Mouse (Mus musculus) limb, embryonic 11.5 days (tissue): ENCODE results near the gene Ripk4. TPM values are rescaled to one million over a fixed set of nuclear protein-coding genes. Genes with fewer than 3 reads are reported as not detected.

Experiments used
- ATAC-seq: fragments of 200-750 bp; cut with Nextera tagmentation; 2 replicates; pipeline ENCODE4 v1.8.0; 2017; ENCODE audit warnings: low read depth; ENCODE audit not compliant: insufficient number of reproducible peaks, low FRiP score, low TSS enrichment
- DNase-seq: peaks from one replicate; pipeline ENCODE4 v3.0.0-alpha.2; 2015; ENCODE audit warnings: low spot score
- H3K27ac ChIP-seq: fragments of 300-500 bp; sonication (generic); replicated peaks from 2 replicates; pipeline ENCODE4 v1.5.1; 2014; ENCODE audit warnings: low read depth, mild to moderate bottlenecking, low read length
- H3K27me3 ChIP-seq: fragments of 300-500 bp; sonication (generic); 2 replicates; pipeline ENCODE4 v1.6.1; 2014; ENCODE audit warnings: mild to moderate bottlenecking, low read length, mixed read lengths; ENCODE audit not compliant: control insufficient read depth, insufficient read depth
- H3K36me3 ChIP-seq: fragments of 300-500 bp; sonication (generic); 2 replicates; pipeline ENCODE4 v1.6.1; 2014; ENCODE audit warnings: mild to moderate bottlenecking, low read length, moderate library complexity, mixed read lengths; ENCODE audit not compliant: control insufficient read depth, insufficient read depth
- H3K4me1 ChIP-seq: fragments of 300-500 bp; sonication (generic); 2 replicates; pipeline ENCODE4 v1.6.1; 2014; ENCODE audit warnings: low read length, mixed read lengths; ENCODE audit not compliant: control insufficient read depth, insufficient read depth
- H3K4me2 ChIP-seq: fragments of 300-500 bp; sonication (generic); 2 replicates; pipeline ENCODE4 v1.6.1; 2014; ENCODE audit warnings: low read depth, mild to moderate bottlenecking, moderate library complexity; ENCODE audit not compliant: severe bottlenecking
- H3K4me3 ChIP-seq: fragments of 300-500 bp; sonication (generic); 2 replicates; pipeline ENCODE4 v1.5.1; 2014; ENCODE audit warnings: low read depth, low read length
- H3K9ac ChIP-seq: fragments of 300-500 bp; sonication (generic); 2 replicates; pipeline ENCODE4 v1.6.1; 2014; ENCODE audit warnings: mild to moderate bottlenecking, low read length
- H3K9me3 ChIP-seq: fragments of 300-500 bp; sonication (generic); 2 replicates; pipeline ENCODE4 v1.6.1; 2016; ENCODE audit warnings: low read length; ENCODE audit not compliant: control insufficient read depth
- WGBS: fragments of 180-500 bp; shearing (Covaris S2); extraction: QIAGEN DNeasy Blood & Tissue Kit; methylation state at CpG from one replicate; pipeline ENCODE4 v1.1.7; 2014; 5-methylcytosine and 5-hydroxymethylcytosine counted together
- polyA plus RNA-seq: library from polyadenylated mRNA; unstranded; fragments of >200 nt; fragmentation: Nextera tagmentation; extraction: Ambion mirVana; gene quantifications from 2 replicates; pipeline ENCODE4 v1.2.1, GENCODE M21; 2014

Gene Ripk4
- polyA plus RNA-seq, 1 experiment from 2014 or later, result 4.0 TPM

- ATAC-seq (no peak), DNase-seq (no peak)
- H3K27me3 ChIP-seq, result no peaks in the 10 kb centered on the region
- H3K4me1 ChIP-seq, result no peaks in the 10 kb centered on the region
- H3K9ac ChIP-seq, result no peak overlapping the region
- no peaks in the 10 kb centered on the region for H3K9me3 ChIP-seq
- no peak overlapping the region for H3K4me2 ChIP-seq
- H3K36me3 ChIP-seq, result no peaks in the 10 kb centered on the region
- no peak overlapping the region for H3K4me3 ChIP-seq
- no peak overlapping the region for H3K27ac ChIP-seq
- WGBS, result 75% methylated on average over 3 of the region's 3 CpGs
Observed at GRCm38 (mm10) chr16:97726436-97726835, 37.2 kb downstream of the Ripk4 start.

GRCm38 (mm10) chr16:97720093-97720492, 43.5 kb downstream of the Ripk4 start:
- no peaks in the 10 kb centered on the region for H3K9me3 ChIP-seq
- no peaks in the 10 kb centered on the region for H3K27me3 ChIP-seq
- H3K4me1 ChIP-seq, result no peaks in the 10 kb centered on the region
- no peak overlapping the region for H3K27ac ChIP-seq
- ATAC-seq (no peak), DNase-seq (no peak)
- no peak overlapping the region for H3K9ac ChIP-seq
- no peak overlapping the region for H3K4me3 ChIP-seq
- no peaks in the 10 kb centered on the region for H3K36me3 ChIP-seq
- 89% methylated on average over 1 of the region's 1 CpGs for WGBS
- H3K4me2 ChIP-seq, result no peak overlapping the region

GRCm38 (mm10) chr16:97719392-97719983, 44.1 kb downstream of the Ripk4 start:
- DNase-seq, result no peak
- no peak overlapping the region for H3K4me3 ChIP-seq

GRCm38 (mm10) chr16:97716567-97716966, 47.0 kb downstream of the Ripk4 start:
- H3K9me3 ChIP-seq, result no peaks in the 10 kb centered on the region
- H3K4me2 ChIP-seq, result no peak overlapping the region
- no peak for ATAC-seq
- no peaks in the 10 kb centered on the region for H3K27me3 ChIP-seq
- no peaks in the 10 kb centered on the region for H3K36me3 ChIP-seq
- no peak overlapping the region for H3K9ac ChIP-seq
- H3K4me3 ChIP-seq, result no peak overlapping the region
- no peak overlapping the region for H3K27ac ChIP-seq
- WGBS, result 83% methylated on average over 6 of the region's 6 CpGs
- DNase-seq, result no peak
- no peaks in the 10 kb centered on the region for H3K4me1 ChIP-seq

More at GRCm38 (mm10) chr16:97719392-97719983, 44.1 kb downstream of the Ripk4 start:
- H3K27me3 ChIP-seq, result no peaks in the 10 kb centered on the region
- H3K9ac ChIP-seq, result no peak overlapping the region
- ATAC-seq, result no peak
- no peaks in the 10 kb centered on the region for H3K9me3 ChIP-seq
- no peak overlapping the region for H3K27ac ChIP-seq
- no peaks in the 10 kb centered on the region for H3K36me3 ChIP-seq
- H3K4me1 ChIP-seq, result no peaks in the 10 kb centered on the region
- H3K4me2 ChIP-seq, result no peak overlapping the region

- DNase-seq, result no peak
- no peak overlapping the region for H3K4me2 ChIP-seq
- no peaks in the 10 kb centered on the region for H3K27me3 ChIP-seq
- no peaks in the 10 kb centered on the region for H3K9me3 ChIP-seq
- H3K36me3 ChIP-seq, result no peaks in the 10 kb centered on the region
- no peak overlapping the region for H3K9ac ChIP-seq
- H3K4me1 ChIP-seq, result no peaks in the 10 kb centered on the region
- H3K4me3 ChIP-seq, result no peak overlapping the region
- no peak overlapping the region for H3K27ac ChIP-seq
- ATAC-seq, result no peak
Observed at GRCm38 (mm10) chr16:97712129-97712528, 51.5 kb downstream of the Ripk4 start.

GRCm38 (mm10) chr16:97701871-97702270, 61.7 kb downstream of the Ripk4 start:
- Histone ChIP-seq H3K9me3 (no peaks in the 10 kb centered on the region), H3K4me2 (no peak overlapping the region), H3K4me1 (no peaks in the 10 kb centered on the region), H3K27ac (no peak overlapping the region), H3K36me3 (no peaks in the 10 kb centered on the region), H3K9ac (no peak overlapping the region), H3K4me3 (no peak overlapping the region), H3K27me3 (no peaks in the 10 kb centered on the region)
- DNase-seq, result no peak
- no peak for ATAC-seq
- 63% methylated on average over 1 of the region's 1 CpGs for WGBS

- Histone ChIP-seq H3K27ac (no peak overlapping the region), H3K36me3 (no peaks in the 10 kb centered on the region), H3K4me2 (no peak overlapping the region), H3K27me3 (no peaks in the 10 kb centered on the region), H3K9me3 (no peaks in the 10 kb centered on the region), H3K4me1 (no peaks in the 10 kb centered on the region), H3K4me3 (no peak overlapping the region), H3K9ac (no peak overlapping the region)
- no peak for ATAC-seq
- WGBS, result 27% methylated on average over 1 of the region's 1 CpGs
- DNase-seq, result no peak
Observed at GRCm38 (mm10) chr16:97697769-97698168, 65.8 kb downstream of the Ripk4 start.

- H3K27ac ChIP-seq, result no peak overlapping the region
- WGBS, result 72% methylated on average over 4 of the region's 4 CpGs
- no peak for ATAC-seq
- no peak overlapping the region for H3K9ac ChIP-seq
- DNase-seq, result no peak
- H3K9me3 ChIP-seq, result no peaks in the 10 kb centered on the region
- H3K4me1 ChIP-seq, result no peaks in the 10 kb centered on the region
- H3K4me2 ChIP-seq, result no peak overlapping the region
- H3K36me3 ChIP-seq, result no peaks in the 10 kb centered on the region
- H3K27me3 ChIP-seq, result no peaks in the 10 kb centered on the region
- H3K4me3 ChIP-seq, result no peak overlapping the region
Observed at GRCm38 (mm10) chr16:97695709-97696108, 67.9 kb downstream of the Ripk4 start.
